Mouse (Mus musculus) heart, postnatal 4 days (tissue): ENCODE measurements around the gene Pxmp4. TPM values are rescaled to one million over a fixed set of nuclear protein-coding genes. Genes with fewer than 3 reads are reported as not detected.

Experiments
- DNase-seq: peaks from one replicate; pipeline ENCODE4 v3.0.0; 2021
- total RNA-seq, 2 experiments: library from RNA; stranded (reverse); gene quantifications; 2 replicates each; pipeline ENCODE4 v1.2.3; 2021

Gene Pxmp4
- total RNA-seq, 2 experiments from 2014 or later: 14.5 to 20.4 TPM

DNA sequence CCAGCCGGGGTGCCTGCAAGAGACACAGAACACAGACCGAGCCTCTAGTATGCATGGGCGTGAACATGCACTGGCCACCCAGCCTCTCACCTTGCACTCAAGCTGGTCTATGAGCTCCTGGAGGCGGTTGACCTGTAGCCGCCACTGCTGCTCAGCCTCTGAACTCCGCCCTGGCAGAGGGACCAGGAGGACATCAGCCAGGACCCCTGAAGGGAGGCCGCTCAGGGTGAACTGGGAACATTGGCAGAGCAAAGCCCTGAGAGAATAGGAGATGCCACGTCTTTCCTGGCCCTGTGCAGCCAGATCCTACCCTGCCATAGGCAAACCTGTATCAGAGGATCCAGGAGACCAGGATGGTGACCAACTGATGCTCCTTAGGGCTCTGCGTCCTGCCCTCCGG lies 56.8 kb downstream of the Pxmp4 start, which contains the start of gene 1700003F12Rik:
Gene 1700003F12Rik, plus strand, starts transcription at position 375 of the 400 bp plus-strand sequence.
- peak; percentile 4 for DNase-seq

DNA sequence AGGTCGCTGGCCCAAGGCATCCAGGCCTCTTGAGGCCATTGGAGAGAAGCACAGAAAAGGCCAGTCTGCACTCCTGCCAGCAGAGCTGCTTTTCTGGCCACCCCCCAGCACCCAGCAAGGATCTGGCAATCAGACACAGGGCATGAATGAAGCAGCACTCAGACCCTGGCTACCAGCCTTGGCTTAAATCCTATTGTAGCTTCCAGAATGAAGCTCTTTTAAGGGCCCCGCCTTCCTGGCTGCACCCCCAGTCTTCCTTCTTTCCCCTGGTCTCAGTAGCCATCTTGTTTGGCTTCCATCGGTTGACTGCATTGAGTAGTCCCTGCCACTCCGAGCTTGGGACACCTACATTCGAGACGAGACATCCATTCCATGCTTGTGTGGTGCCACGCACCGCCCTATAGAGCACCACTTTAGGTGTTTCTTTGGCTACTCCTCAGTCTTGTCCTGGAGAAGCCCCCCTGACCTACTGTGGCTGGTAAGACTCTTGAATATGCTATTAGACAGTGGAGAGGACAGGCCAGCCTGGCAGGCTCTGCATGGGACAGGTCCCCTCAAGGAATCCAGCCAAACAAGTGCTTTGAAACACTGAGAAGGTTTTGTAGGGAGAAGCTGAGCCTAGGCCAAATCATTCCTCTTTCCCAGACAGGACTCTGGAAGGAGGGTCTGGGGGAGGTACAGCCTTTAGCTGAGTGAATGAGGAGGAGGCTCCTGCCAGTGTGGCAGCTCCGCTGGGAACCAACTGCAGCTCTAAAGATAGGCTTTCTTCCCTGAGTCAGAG lies 59.8 kb downstream of the Pxmp4 start:
- peak; percentile 74 for DNase-seq

DNA sequence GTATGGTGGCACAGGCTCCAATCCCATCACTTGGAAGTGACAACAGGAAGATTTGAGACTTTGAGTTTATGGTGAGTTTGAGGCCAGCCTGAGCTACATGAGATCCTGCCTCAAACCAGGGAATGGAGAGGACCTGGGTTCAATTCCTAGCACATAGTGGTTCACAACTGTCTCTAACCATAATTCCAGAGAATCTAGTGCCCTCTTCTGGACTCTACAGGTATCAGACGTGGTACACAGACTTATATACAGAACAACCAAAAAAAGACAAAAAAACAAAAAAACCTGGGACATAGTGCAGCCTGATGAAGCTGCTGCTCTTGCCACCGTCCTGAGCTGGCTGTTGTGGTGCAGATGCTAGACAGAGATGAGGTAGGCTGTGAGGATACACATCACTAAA lies 61.9 kb downstream of the Pxmp4 start:
- DNase-seq: no peak

DNA sequence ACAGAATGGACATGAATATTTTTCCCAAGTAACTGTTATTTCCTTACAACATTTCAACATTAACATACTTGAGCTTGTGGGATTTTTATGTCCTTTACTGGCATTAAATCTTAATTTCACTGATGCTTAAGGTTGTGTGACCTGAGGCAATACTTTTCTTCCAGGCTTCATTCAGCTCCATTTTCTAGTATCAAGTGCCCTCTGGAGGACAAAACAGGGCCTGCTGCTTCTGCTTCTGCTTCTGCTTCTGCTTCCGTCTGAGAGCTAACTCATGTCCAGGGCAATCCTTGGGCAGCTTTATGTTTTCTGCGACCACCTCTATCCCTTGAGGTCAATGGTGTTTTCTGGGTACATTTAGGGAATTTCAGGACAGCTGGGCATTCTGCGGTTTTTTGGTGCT lies 63.8 kb downstream of the Pxmp4 start:
- DNase-seq: peak; percentile 62

DNA sequence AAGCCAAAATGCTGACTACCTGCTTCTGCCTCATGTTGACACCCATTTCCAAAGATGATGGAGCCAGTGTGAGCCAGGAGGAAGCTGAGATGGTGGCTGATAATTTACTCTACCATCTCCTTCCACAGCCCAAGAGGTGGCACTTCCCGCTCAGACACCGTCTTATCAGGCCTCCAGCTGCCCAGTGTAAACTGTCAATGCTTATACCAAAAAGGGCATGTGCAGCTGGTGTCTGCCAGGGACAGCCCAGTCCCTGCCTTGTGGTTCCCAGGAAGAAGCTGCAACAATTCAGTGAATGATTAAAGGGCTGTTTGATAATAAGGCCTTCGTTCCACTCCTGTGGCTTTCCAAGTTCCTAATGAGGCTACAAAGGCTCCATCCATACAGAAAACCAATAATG lies 64.8 kb downstream of the Pxmp4 start:
- DNase-seq: no peak

DNA sequence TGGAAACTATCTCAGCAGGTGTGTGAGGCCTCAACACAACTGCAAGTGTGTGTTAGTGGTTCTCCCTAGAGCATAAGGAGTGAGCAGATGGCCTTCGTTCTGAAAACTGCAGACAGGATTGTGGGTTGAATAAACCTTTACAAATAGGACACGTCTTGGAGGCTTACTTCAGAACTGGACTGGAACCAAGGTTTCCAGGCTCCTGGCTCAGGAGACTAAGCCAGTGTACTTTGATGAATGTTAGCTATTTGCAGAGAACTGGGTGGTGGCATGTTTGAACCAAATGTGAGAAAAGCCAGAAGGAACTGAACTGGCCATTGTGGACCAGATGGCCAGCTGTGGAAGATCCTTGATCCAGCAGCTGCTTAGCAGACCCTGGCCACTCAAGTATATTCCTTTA lies 65.2 kb downstream of the Pxmp4 start:
- no peak for DNase-seq

Other genes starting within 250 kb of the Pxmp4 start
- gene Cdk5rap1, start 230.7 kb downstream of the Pxmp4 start, total RNA-seq: 10 to 100 TPM in 1 of 2 experiments, 1 to 10 TPM in 1; 8.7 to 11.2 TPM
- 10 to 100 TPM; 77.0 to 77.8 TPM for gene Snta1, start 195.6 kb downstream of the Pxmp4 start, total RNA-seq
- 10 to 100 TPM; 33.9 to 34.2 TPM for gene Cbfa2t2, start 167.2 kb downstream of the Pxmp4 start, total RNA-seq
- gene 1700003F12Rik, start 56.6 kb downstream of the Pxmp4 start, total RNA-seq: under 1 TPM in 1 of 2 experiments, not detected in 1; 0.81 TPM
- under 1 TPM in 1 of 2 experiments, not detected in 1; 0.17 TPM for gene Actl10, start 51.9 kb downstream of the Pxmp4 start, total RNA-seq
- 1 to 10 TPM in 1 of 2 experiments, under 1 TPM in 1; 0.81 to 1.8 TPM for gene Necab3, start 44.8 kb downstream of the Pxmp4 start, total RNA-seq
- 10 to 100 TPM; 32.3 to 35.6 TPM for gene E2f1, start 33.8 kb downstream of the Pxmp4 start, total RNA-seq
- 1 to 10 TPM; 2.4 TPM for gene Zfp341, start 9.6 kb upstream of the Pxmp4 start, total RNA-seq
- gene 4930519P11Rik, start 9.7 kb upstream of the Pxmp4 start, total RNA-seq: not detected
- 100 to 1,000 TPM; 133 to 134 TPM for gene Chmp4b, start 48.0 kb upstream of the Pxmp4 start, total RNA-seq
- gene Gm14214, start 166.3 kb upstream of the Pxmp4 start, total RNA-seq: not detected
- gene Raly, start 187.4 kb upstream of the Pxmp4 start, total RNA-seq: 100 to 1,000 TPM; 212 to 222 TPM
- gene a, start 187.7 kb upstream of the Pxmp4 start, total RNA-seq: not detected